Mouse (Mus musculus): ENCODE measurements at regions not wholly inside any gene's neighbourhood (a gene's known extent, or its start where the extent isn't known, plus 50 kb on each side); places are given as distances from the start of the nearest gene placed in this dataset.

GRCm38 (mm10) chr16:29706996-29707395 lies 127.9 kb downstream of the Opa1 start:
- DNase-seq (ENCODE audit: low spot score): no peak

DNA sequence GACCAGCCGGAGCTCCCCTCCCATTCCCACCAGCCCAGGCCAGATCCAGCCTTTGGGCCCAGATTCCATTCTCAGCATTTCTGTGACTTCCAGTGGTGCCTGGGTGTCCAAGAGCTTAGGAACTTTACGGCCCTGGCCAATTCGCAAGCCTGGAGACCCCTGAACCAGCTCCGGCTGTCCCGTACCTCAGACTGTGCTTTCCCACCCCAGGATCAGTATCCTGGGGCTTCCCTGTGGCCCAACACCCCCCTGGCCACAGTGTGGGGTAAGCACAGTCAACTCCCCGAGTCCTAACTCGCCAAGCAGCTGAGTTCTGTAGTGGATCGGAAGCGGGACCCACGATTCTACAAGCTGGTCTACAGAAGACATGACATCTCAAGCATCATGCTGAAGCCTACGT lies 128.5 kb downstream of the Opa1 start:
- no peak for DNase-seq (ENCODE audit: low spot score)

DNA sequence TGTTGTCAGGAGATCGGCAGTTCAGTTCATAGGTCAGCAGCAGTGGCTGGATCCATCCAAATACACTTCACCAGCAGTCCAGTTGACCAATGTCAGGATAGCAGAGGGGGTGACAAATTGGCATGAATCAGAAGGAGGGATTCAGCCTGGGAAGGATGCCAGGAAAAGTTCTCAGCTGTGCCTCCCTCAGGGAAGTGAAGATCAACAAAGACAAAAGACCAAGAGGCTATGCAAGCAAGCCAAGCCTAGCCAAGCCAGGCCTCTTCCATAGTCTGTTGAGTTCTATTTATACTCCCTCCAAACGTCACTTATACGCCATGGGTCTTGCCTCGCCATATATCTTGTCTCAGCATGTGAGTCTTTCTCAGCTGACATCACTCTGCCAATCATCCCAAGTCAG lies 129.9 kb downstream of the Opa1 start:
- no peak for DNase-seq (ENCODE audit: low spot score)

DNA sequence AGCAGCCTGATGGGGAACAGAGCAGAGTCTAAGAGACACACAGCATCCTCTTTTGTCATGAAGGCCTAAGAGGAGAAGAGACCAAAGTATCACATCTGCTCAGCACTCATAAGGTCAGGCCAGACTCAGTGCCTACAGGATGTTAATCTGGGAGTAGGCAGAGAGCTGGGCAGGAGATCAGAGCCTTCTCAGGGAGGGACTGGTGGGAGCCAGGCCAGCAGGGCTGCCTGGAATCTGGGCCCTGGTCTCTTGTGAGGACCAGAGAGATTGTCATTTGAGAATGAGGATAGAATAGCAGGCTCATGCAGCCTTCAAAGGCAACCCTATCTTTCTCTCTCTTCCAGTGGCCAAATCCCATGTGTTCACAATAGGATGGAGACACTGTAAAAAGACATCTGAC lies 132.3 kb downstream of the Opa1 start:
- DNase-seq (ENCODE audit: low spot score): no peak

DNA sequence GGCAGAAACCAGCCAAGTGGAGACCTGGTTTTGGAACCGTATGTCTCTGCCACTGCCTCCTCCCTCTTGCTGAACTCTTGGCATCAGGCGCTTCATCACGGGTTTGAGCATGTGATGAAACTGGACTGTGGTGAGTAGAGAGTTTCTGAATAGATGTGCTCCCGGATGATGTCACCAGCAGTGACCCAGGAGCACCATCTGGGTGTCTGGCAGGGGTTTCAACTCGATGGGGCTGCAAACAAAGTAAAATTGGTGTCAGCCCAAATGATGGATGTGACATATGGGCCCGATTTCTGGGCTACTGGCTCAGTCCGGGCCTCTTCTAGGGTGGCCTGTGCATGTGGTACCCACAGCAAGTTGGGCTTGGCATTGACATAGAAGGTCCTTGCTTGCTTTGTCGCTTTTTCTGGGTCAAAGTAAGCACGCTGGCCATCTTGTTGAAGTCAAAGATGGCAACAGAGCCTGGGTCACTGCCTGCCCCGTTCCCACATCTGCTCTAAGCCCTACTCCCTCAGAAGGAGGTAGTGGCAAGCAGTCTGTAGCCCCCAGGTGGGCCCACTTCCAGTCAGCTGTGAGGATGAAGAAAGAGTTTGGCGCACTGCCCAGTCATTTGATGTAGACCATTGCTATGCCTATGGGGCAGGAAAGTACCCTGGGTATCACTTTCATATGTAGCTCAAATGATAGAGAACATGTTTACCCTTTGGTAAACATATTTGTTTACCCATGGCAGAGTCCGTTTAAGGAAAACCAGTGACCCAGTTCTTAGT lies 133.0 kb downstream of the Opa1 start:
- peak; percentile 39 for DNase-seq (ENCODE audit: low spot score)

GRCm38 (mm10) chr16:29714612-29715127 lies 135.5 kb downstream of the Opa1 start:
- DNase-seq (ENCODE audit: low spot score): peak; percentile 59

DNA sequence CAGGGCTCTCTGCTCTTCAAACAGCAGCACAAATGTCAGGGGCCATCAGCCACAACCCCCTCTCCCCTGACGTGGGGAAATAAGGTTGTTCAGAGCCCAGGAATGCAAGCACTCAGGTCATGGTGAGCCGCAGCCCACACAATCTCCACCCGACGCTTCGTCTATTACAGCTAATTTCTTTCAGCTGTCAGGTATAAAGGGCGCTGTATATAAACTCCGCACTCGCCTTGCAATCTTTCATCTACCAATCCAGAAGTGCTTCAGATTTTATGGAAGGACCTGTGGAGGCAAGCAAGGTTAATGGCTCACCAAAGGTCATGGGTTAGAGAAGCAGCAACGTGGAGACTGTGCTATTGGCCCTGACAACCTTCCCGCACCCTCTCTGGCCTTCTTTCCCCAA lies 139.8 kb downstream of the Opa1 start:
- no peak for DNase-seq (ENCODE audit: low spot score)

GRCm38 (mm10) chr16:29719571-29720451 lies 140.7 kb downstream of the Opa1 start:
- no peak for DNase-seq (ENCODE audit: low spot score)

- DNase-seq (ENCODE audit: low spot score): no peak
Measured at GRCm38 (mm10) chr16:29725153-29725552, 146.0 kb downstream of the Opa1 start.

DNA sequence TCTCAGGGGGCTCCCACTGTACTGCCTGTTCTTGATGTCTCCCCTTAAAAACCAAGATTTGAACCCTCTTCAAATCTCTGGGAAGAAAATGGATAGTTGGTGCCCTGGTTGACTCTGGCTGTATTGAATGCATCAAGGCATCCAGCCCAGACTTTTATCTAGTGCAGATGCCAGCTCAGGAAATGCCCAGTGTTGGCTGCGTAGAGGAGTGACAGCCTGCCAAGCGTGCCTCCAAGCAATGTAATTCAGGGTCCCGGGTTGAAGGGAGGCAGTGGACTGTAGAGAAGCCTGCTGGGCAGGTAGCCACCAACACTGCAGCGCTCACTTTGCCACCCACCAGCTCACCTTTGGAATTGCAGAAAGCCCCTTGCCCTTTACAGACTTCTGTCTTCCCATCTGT lies 146.4 kb downstream of the Opa1 start:
- no peak for DNase-seq (ENCODE audit: low spot score)

DNA sequence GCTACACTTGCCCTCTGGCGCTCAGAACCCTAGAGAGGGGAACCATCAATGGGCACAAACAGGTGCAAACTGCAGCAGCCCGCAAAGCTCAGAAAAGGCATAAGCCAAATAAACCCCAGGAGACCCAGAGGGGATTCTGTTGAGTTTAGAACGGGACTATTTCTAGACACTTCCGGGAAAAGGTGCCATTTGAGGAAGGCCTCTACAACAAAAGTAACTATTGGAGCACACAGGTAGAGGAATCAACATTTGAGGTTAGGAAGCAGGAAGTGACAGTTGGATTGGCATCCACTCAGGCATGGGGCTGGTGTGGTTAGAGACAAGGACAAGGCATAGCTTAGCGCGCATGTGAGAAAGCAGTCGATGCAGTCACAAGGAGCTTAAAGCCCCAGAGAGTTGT lies 148.3 kb downstream of the Opa1 start:
- DNase-seq (ENCODE audit: low spot score): no peak

DNA sequence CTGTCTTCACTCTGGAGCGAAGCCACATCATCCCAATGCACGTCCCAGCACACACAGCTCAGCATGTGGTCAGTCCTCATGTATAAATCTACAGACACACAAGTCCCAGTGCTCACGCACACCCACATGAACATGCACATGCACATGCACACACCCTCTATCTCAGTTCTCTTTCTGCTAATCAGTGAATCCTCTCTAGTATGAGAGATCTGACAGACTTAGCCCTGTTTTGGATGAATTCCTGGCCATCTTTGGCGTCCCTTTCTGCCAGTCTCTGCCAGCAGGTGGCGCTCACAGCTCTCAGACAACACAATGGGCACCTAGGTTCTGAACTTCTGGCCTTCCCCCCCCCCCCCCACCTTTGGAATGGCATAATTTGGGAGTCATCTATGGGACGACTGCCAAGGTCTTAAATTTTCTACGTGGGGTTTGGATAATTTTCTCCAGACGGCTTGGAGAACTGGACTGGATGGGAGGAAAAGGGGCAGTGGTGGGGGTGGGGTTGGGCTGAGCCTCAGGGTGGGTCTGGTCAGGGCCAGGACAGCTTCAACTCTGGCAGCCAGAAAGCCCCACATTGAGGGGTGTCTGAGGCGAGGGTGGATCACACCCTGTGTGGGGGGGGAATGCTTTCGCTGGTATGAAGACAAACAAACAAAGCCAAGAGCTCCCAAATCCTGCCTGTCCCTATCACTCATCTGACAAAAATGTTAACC lies 149.8 kb downstream of the Opa1 start:
- DNase-seq (ENCODE audit: low spot score): peak; percentile 87

DNA sequence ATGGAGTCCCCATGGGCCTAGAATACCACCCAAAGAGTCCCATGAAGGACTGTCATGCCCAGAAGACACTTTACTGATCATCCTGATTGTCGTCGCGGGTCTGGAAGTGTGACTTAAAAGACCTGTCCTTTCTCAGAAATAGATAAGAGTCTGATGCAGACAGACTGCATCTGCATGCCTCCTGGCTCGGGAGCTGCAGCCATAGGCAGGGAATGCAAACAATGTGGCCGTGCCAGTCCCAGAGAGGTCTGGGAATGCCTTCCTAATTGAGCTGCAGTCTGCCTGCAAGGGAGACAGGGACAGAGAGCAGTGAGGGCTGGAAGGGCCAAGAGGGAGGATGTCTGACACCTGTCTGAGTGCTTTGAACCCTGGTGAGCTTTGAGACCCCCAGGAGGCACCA lies 150.9 kb downstream of the Opa1 start:
- DNase-seq (ENCODE audit: low spot score): no peak

GRCm38 (mm10) chr16:29732889-29733288 lies 153.8 kb downstream of the Opa1 start:
- no peak for DNase-seq (ENCODE audit: low spot score)

DNA sequence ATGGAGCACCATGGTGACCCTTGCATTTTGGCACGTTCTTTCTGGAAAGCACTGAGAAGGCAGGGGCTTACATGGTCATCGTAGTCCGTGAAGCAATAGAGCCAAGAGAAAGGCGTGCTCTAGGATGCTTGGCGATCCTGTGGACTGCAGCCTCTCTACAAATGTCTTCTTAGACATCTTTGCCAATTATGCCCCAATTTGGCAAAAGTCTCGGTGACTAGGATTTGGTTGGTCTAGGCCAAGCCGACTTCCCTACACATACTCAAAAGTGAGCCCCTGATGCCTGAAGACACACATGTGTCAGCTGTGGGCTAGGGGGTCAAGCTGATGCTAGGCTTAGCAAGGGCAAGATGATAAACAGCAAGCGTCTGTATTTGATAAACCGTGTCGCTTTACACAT lies 154.7 kb downstream of the Opa1 start:
- DNase-seq (ENCODE audit: low spot score): no peak

- peak; percentile 78 for DNase-seq (ENCODE audit: low spot score)
Measured at GRCm38 (mm10) chr16:29734324-29734723, 155.2 kb downstream of the Opa1 start.

DNA sequence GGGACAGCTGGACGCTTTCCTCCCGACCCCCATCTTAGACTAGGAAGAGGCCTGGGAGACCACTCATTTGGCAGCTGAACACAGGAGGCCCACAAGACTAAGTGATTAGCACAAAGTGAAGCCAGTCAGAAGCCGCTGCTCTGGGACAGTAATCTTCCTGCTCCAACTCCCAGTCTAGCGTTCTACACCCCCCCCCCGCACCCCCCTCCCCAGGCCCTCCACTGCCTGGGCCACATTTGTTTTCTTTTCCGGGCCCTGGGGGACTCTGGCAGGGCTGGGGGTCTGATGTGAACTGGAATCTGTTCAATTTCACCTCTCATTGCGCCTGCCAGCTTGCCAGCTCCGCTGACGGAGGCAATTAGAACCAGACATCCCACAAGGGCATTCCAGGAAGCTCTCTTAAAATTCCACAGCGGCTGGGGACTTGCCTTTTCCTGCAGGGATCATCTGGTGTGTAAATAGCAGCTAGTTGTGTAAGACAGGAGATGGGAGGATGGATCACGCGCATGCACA lies 155.7 kb downstream of the Opa1 start:
- DNase-seq (ENCODE audit: low spot score): peak; percentile 29

DNA sequence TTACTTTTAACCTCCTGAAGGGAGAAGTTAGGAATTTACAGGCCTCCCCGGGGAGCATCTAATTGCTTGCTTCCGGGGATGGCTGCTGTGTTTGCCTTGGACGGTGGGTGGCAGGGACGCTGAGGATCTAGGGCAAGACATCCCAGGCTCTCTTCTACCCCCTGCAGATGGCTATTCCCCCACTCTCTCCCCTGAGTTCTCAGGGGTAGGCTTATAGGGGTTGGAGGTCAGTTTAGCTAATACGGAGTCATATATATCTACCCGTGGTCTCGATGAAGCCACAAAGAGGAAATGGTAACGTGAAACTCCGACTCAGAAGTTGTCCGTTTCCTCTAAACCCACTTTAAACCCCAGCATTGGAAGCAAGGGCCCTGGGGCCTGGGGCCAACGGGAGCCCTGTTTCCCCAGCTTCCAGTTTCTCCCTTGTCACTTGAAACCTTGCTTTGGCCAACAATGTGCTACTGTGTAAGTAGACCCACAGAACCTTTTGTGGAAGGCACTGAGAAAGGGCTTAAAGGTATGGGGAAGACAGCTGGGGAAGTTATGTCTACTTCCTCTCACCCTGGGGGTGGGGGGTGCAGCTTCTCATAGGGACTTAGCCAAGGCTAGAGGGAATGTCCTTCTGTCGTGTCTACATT lies 156.4 kb downstream of the Opa1 start:
- DNase-seq (ENCODE audit: low spot score): no peak

GRCm38 (mm10) chr16:29736211-29736610 lies 157.1 kb downstream of the Opa1 start:
- no peak for DNase-seq (ENCODE audit: low spot score)

DNA sequence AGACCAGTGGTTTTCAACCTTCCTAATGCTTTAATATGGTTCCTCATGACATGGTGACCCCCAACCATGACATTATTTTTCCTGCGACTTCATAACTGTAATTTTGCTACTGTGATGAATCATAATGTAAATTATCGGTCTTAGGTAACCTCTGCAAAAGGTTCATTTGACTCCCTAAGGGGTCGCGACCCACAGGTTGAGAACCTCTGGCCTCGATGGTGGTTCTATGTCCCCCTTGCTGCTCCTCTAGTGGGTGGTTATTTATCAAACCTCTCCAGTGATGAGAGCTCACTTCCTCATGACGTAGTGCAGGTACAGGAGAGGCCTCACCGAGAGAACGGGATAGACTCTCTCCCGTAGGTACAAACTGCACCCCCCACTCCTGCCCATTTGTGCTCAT lies 158.9 kb downstream of the Opa1 start:
- DNase-seq (ENCODE audit: low spot score): no peak

All from gastrocnemius, adult 18-20 months (tissue).